Mouse (Mus musculus) testis, adult 2 months (tissue): ENCODE measurements around the gene Gm20388.

Experiments used
- CTCF ChIP-seq: fragments of 200-500 bp; IDR thresholded peaks from 2 replicates; pipeline ENCODE4 v1.5.1; 2012; ENCODE audit warnings: low read depth, mild to moderate bottlenecking, inconsistent platforms, low read length, moderate library complexity; ENCODE audit not compliant: control insufficient read depth, insufficient read depth, insufficient replicate concordance
- POLR2A ChIP-seq: fragments of 200-500 bp; IDR thresholded peaks from 2 replicates; pipeline ENCODE4 v1.6.1; 2012; ENCODE audit warnings: low read depth, mild to moderate bottlenecking, inconsistent platforms, low read length, moderate library complexity; ENCODE audit not compliant: control insufficient read depth

DNA sequence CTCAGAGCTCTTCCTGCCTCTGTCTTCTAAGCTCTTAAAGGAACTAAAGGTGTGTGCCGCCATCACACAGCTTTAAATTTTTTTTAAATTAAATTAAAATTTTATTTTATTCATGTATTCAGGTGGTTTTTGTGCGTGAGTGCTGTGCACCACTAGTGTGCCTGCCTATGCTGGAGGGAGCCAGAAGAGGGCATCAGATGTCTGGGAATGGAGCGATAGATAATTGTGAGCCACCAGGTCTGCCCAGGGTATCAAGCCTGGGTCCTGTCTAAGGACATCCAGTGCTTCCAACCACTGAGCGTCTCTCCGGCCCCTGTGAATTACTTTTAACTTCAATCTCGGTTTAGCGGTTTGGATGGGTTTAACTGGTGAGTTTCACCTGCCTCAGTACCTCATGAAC lies 3572.0 kb downstream of the Gm20388 start:
- no peak for TF ChIP-seq POLR2A
- TF ChIP-seq CTCF = no peak
